Mouse (Mus musculus) heart, postnatal 0 days (tissue): ENCODE measurements around the gene Akap6. TPM values are rescaled to one million over a fixed set of nuclear protein-coding genes. Genes with fewer than 3 reads are reported as not detected.

Experiments
- ATAC-seq: fragments of 200-750 bp; cut with Nextera tagmentation; 2 replicates; pipeline ENCODE4 v1.8.0; 2017; ENCODE audit warnings: low read depth, moderate number of reproducible peaks, moderate library complexity; ENCODE audit not compliant: insufficient read depth
- DNase-seq: peaks from one replicate; pipeline ENCODE4 v3.0.0-alpha.2; 2016; ENCODE audit warnings: low spot score
- H3K27ac ChIP-seq: fragments of 300-500 bp; sonication (generic); 2 replicates; pipeline ENCODE4 v1.5.1; 2014; ENCODE audit warnings: low read depth, mild to moderate bottlenecking
- H3K27me3 ChIP-seq: fragments of 300-500 bp; sonication (generic); 2 replicates; pipeline ENCODE4 v1.6.1; 2014; ENCODE audit warnings: low read length, mixed read lengths; ENCODE audit not compliant: control insufficient read depth, insufficient read depth
- H3K36me3 ChIP-seq: fragments of 300-500 bp; sonication (generic); replicated peaks from 2 replicates; pipeline ENCODE4 v1.6.1; 2014; ENCODE audit warnings: low read length, mixed read lengths; ENCODE audit not compliant: control insufficient read depth, insufficient read depth
- H3K4me1 ChIP-seq: fragments of 300-500 bp; sonication (generic); 2 replicates; pipeline ENCODE4 v1.6.1; 2014; ENCODE audit warnings: antibody characterized with exemption; ENCODE audit not compliant: control insufficient read depth, insufficient read depth
- H3K4me2 ChIP-seq: fragments of 300-500 bp; sonication (generic); 2 replicates; pipeline ENCODE4 v1.6.1; 2014; ENCODE audit warnings: low read depth, mild to moderate bottlenecking, low read length, moderate library complexity
- H3K4me3 ChIP-seq: fragments of 300-500 bp; sonication (generic); 2 replicates; pipeline ENCODE4 v1.5.1; 2014; ENCODE audit warnings: low read depth, low read length
- H3K9ac ChIP-seq: fragments of 300-500 bp; sonication (generic); replicated peaks from 2 replicates; pipeline ENCODE4 v1.6.1; 2014; ENCODE audit warnings: low read depth, low read length, mixed read lengths
- H3K9me3 ChIP-seq: fragments of 300-500 bp; sonication (generic); replicated peaks from 2 replicates; pipeline ENCODE4 v1.6.1; 2016; ENCODE audit warnings: low read length; ENCODE audit not compliant: control insufficient read depth
- CTCF ChIP-seq: IDR thresholded peaks from 2 replicates; pipeline ENCODE4 v1.5.1; 2016; ENCODE audit warnings: antibody characterized with exemption, control low read depth, low read depth
- EP300 ChIP-seq: IDR thresholded peaks from 2 replicates; pipeline ENCODE4 v1.6.1; 2016; ENCODE audit warnings: antibody characterized with exemption, low read depth
- WGBS: fragments of 180-500 bp; shearing (Covaris S2); extraction: QIAGEN DNeasy Blood & Tissue Kit; methylation state at CpG from one replicate; pipeline ENCODE4 v1.1.7; 2014; 5-methylcytosine and 5-hydroxymethylcytosine counted together
- polyA plus RNA-seq: library from polyadenylated mRNA; unstranded; fragments of >200 nt; fragmentation: Nextera tagmentation; extraction: Ambion mirVana; gene quantifications from 2 replicates; pipeline ENCODE4 v1.2.1, GENCODE M21; 2015
- total RNA-seq: library from RNA; depleted of rRNA; stranded (reverse); fragments of >200 nt; gene quantifications from 2 replicates; pipeline ENCODE4 v1.2.3, GENCODE M21; 2014; ENCODE audit warnings: low replicate concordance

Akap6 gene
- total and polyA plus RNA-seq, 2 experiments from 2014 or later = 10.3 to 53.2 TPM

GRCm38 (mm10) chr12:52950660-52951059 lies 251.5 kb downstream of the Akap6 start:
- H3K36me3 ChIP-seq = no peaks in the 10 kb centered on the region
- no peak overlapping the region for H3K27ac ChIP-seq
- H3K9ac ChIP-seq = no peak overlapping the region
- H3K9me3 ChIP-seq = no peaks in the 10 kb centered on the region
- WGBS = 61% methylated on average over 4 of the region's 4 CpGs
- no peak for TF ChIP-seq CTCF
- no peak for TF ChIP-seq EP300
- no peak for DNase-seq
- no peaks in the 10 kb centered on the region for H3K27me3 ChIP-seq
- no peak overlapping the region for H3K4me2 ChIP-seq
- no peak overlapping the region for H3K4me3 ChIP-seq
- H3K4me1 ChIP-seq = no peaks in the 10 kb centered on the region
- no peak for ATAC-seq

GRCm38 (mm10) chr12:52957587-52957986 lies 258.4 kb downstream of the Akap6 start:
- DNase-seq (no peak), ATAC-seq (no peak)
- no peak overlapping the region for H3K4me2 ChIP-seq
- H3K4me1 ChIP-seq = no peaks in the 10 kb centered on the region
- no peak overlapping the region for H3K9ac ChIP-seq
- no peaks in the 10 kb centered on the region for H3K9me3 ChIP-seq
- no peak overlapping the region for H3K27ac ChIP-seq
- H3K27me3 ChIP-seq = no peaks in the 10 kb centered on the region
- TF ChIP-seq CTCF = no peak
- TF ChIP-seq EP300 = no peak
- WGBS = 86% methylated on average over 3 of the region's 3 CpGs
- H3K4me3 ChIP-seq = no peak overlapping the region
- no peaks in the 10 kb centered on the region for H3K36me3 ChIP-seq

GRCm38 (mm10) chr12:52957994-52958393 lies 258.8 kb downstream of the Akap6 start:
- no peak for TF ChIP-seq EP300
- no peak for TF ChIP-seq CTCF
- no peak overlapping the region for H3K4me2 ChIP-seq
- H3K27me3 ChIP-seq = no peaks in the 10 kb centered on the region
- H3K36me3 ChIP-seq = no peaks in the 10 kb centered on the region
- H3K9ac ChIP-seq = no peak overlapping the region
- no peaks in the 10 kb centered on the region for H3K4me1 ChIP-seq
- WGBS = 56% methylated on average over 3 of the region's 3 CpGs
- DNase-seq (no peak), ATAC-seq (no peak)
- no peaks in the 10 kb centered on the region for H3K9me3 ChIP-seq
- H3K4me3 ChIP-seq = no peak overlapping the region
- H3K27ac ChIP-seq = no peak overlapping the region

GRCm38 (mm10) chr12:52991745-52992144 lies 292.6 kb downstream of the Akap6 start:
- Histone ChIP-seq H3K4me2 (no peak overlapping the region), H3K27ac (no peak overlapping the region), H3K9me3 (no peaks in the 10 kb centered on the region), H3K36me3 (no peaks in the 10 kb centered on the region), H3K4me1 (no peaks in the 10 kb centered on the region), H3K9ac (no peak overlapping the region), H3K27me3 (no peaks in the 10 kb centered on the region), H3K4me3 (no peak overlapping the region)
- no peak for TF ChIP-seq CTCF
- TF ChIP-seq EP300 = no peak
- ATAC-seq = no peak
- no peak for DNase-seq
- 67% methylated on average over 6 of the region's 6 CpGs for WGBS

GRCm38 (mm10) chr12:53012336-53012735 lies 313.2 kb downstream of the Akap6 start:
- ATAC-seq (no peak), DNase-seq (no peak)
- Histone ChIP-seq H3K4me1 (no peaks in the 10 kb centered on the region), H3K27ac (no peak overlapping the region), H3K27me3 (no peaks in the 10 kb centered on the region), H3K4me2 (no peak overlapping the region), H3K9me3 (no peaks in the 10 kb centered on the region), H3K9ac (no peak overlapping the region), H3K4me3 (no peak overlapping the region), H3K36me3 (peaks cover 10% of the 10 kb centered on the region)
- TF ChIP-seq CTCF (no peak), EP300 (no peak)
- WGBS = 56% methylated on average over 3 of the region's 3 CpGs

- no peak overlapping the region for H3K9ac ChIP-seq
- DNase-seq (no peak), ATAC-seq (no peak)
- H3K4me1 ChIP-seq = no peaks in the 10 kb centered on the region
- TF ChIP-seq EP300 (no peak), CTCF (no peak)
- peaks cover 10% of the 10 kb centered on the region for H3K36me3 ChIP-seq
- H3K27ac ChIP-seq = no peak overlapping the region
- 84% methylated on average over 6 of the region's 6 CpGs for WGBS
- no peak overlapping the region for H3K4me3 ChIP-seq
- no peaks in the 10 kb centered on the region for H3K9me3 ChIP-seq
- no peak overlapping the region for H3K4me2 ChIP-seq
- no peaks in the 10 kb centered on the region for H3K27me3 ChIP-seq
These were observed 315.4 kb downstream of the Akap6 start for GRCm38 (mm10) chr12:53014539-53014938.
